Mouse (Mus musculus): ENCODE measurements around the gene Trim60. TPM values are rescaled to one million over a fixed set of nuclear protein-coding genes. Genes with fewer than 3 reads are reported as not detected.

The Trim60 gene
- total RNA-seq, 4 experiments from 2014 or later = not detected

DNA sequence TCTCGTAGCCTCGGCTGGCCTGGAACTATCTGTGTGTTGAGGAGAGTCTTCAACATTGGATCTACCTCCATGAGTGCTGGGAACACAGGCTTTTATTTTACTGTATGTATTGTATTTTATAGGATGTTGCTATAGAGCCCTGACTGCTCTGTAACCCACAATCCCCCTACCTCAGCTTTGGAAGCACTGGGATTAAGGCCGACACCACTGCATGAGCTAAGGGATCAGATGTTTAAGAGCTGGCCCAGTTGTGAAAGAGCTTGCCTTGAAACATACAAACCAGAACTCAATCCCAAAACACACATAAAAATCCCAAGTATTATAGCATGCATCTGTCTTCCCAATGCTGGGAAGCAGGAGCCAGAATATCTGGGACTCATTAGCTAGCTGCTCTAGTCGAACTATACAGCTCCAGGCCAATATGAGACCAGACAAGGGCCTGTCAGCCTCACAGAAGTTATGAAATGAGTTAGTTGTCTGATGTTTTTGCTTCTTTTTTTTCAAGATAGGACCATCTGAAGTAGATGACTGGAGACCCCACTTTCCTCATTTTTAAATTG lies 19.5 kb downstream of the Trim60 start:
- no peak for DNase-seq (ENCODE audit: low spot score in 2 of 2)

DNA sequence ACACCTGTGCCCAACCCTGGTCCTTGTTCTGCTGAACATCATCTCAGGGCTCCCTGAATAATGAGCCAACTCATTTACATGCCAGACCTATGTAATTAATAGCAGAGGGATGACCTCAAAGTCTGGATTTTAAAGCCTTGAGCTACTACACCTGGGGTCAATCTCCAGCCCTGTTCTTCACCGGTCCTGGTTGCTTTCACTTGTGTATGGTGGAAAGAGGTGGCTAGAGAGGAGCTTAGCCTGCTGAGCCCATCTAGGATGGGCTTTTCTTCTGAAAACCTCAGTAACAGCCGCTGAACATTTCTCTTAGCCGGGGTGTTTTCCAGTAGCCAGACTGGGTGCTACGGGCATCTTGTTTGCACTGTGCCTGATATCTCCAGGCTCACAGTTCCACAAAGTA lies 30.7 kb downstream of the Trim60 start, which contains the start of gene Trim75:
TSS of gene Trim75 (minus strand) at position 101 of the 400 bp plus-strand sequence.
- no peak for DNase-seq (ENCODE audit: low spot score in 2 of 2)

DNA sequence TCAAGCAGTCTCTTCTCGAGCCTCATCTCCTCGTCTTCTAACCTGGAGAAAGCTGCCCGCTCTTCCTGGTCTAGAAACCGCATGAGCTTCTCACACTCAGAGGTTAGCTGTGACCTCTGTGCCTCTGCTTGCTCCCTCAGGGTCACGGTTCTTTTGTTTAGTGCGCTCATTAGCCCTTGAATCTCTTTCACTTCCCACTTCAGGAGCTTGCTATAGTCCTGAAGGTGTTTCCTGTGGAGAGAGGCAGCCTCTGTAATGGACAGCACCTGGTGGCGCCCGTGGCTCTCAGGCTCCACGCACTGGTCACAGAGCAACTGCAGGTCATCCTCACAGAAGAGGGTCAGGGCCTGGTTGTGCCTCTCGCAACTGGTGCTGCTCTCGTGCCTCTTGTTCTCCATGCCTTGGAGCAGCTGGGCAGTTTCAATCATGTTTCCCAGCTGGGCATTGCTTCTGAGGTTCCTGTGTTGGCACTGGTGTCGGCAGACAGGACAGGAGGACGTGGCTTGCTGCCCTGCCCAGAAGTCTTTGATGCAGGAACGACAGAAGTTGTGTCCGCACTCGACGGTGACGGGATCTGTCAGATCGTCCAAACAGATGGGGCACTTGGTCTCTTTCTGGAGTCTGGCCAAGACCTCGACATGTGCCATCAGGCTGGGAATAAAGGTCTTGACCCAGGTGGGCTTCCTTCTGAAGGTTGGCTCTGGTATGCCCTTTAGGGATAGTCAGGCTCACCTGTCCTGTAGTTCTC lies 35.1 kb downstream of the Trim60 start:
- DNase-seq (ENCODE audit: low spot score in 2 of 2) = no peak

DNA sequence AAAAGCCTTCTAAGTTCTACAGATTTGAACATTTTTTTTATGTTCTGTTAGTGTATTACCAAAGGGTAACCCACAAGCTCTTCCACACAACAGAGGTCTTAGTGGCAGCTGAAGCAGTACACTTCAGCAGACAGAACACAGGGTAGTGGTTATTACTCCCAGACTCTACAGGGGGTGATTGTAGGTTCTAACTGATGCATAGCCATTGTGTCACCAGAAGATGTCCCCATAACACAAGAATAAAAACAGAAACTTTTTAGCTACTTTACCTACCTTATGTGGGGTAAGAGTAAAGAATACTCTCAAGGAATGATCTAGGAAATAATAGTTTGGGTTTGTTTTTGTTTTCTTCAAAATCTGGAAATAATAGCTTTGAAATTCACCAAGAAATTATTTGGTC lies 55.5 kb downstream of the Trim60 start:
- no peak for DNase-seq (ENCODE audit: low spot score in 2 of 2)

DNA sequence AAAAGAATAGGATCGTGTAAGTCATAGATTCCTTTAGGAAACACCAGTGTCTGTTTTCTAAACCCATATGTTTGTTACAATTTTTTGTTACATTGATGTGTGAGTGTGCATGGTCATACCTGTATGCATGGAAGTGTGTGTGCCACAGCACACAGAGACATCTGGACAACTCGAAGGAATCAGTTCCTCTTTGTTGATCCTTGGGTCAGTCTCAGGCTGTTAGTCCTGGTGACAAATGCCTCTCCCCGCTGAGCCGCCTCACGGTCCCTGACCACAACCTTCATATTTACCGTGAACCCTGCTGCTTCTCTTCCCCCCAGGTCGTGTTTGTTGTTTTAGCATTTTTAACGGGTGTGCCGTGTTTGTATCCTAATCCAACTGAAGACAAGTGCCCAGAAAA lies 59.4 kb downstream of the Trim60 start:
- DNase-seq (ENCODE audit: low spot score in 2 of 2) = no peak

DNA sequence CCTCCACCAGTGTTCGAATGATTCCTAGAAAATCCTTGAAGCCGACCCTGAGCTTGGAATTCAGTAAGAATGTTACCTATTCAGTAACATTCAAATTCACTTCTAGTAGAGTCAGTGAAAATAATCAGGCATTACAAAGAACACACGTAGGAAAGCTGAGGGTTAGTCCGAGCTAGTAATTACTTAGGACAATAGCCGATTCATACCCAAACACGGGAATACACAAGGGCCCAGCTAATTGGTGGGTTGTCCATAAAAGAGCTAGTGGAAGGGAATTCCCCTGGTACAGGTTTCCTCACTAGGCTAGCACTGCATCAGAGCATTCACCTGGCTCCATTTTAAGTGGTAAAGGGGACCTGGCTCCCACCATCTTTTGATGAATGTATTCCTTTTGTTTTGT lies 66.3 kb downstream of the Trim60 start:
- DNase-seq (ENCODE audit: low spot score in 2 of 2) = no peak

Other genes with a start within 250 kb of the Trim60 start
- 1 to 10 TPM; 3.0 to 6.9 (median 5.6) TPM for gene Klhl2, start 168.6 kb downstream of the Trim60 start, total RNA-seq (2022)
- 10 to 100 TPM; 20.8 to 25.3 (median 22.4) TPM for gene Tmem192, start 71.4 kb downstream of the Trim60 start, total RNA-seq (2022)
- not detected for gene Trim75, start 30.8 kb downstream of the Trim60 start, total RNA-seq (2022)
- not detected for gene Trim61, start 61 bp downstream of the Trim60 start, total RNA-seq (2022)
- gene Apela, start 18.8 kb upstream of the Trim60 start, total RNA-seq (2022) = not detected
- gene Gm10663, start 56.4 kb upstream of the Trim60 start, total RNA-seq (2022) = not detected
- gene BC030870, start 111.0 kb upstream of the Trim60 start, total RNA-seq (2022) = not detected